Mouse (Mus musculus) adipocyte (in vitro differentiated cells): ENCODE measurements around the gene Cyp20a1.
A peak's percentile ranks its signal among the peaks of the same experiment; 100 is the strongest.

ENCODE experiments used
- DNase-seq: peaks from one replicate; pipeline ENCODE4 v3.0.0-alpha.2; 2016; ENCODE audit warnings: low spot score

Gene Cyp20a1

GRCm38 (mm10) chr1:60342808-60343629 is at the start of gene Cyp20a1:
TSS of gene Cyp20a1 (plus strand) at chr1:60343323.
- DNase-seq: peak; percentile 83

GRCm38 (mm10) chr1:60293921-60294320 is 49.2 kb upstream of the Cyp20a1 start:
- DNase-seq: no peak

- DNase-seq: no peak
These were observed 720 bp downstream of the Cyp20a1 start for GRCm38 (mm10) chr1:60343630-60344455.

GRCm38 (mm10) chr1:60344670-60345069 is 1.5 kb downstream of the Cyp20a1 start:
- no peak for DNase-seq

- DNase-seq: no peak
These were observed 2.6 kb downstream of the Cyp20a1 start for GRCm38 (mm10) chr1:60345712-60346111.

GRCm38 (mm10) chr1:60352786-60353185 is 9.7 kb downstream of the Cyp20a1 start:
- DNase-seq: no peak

GRCm38 (mm10) chr1:60361626-60362025 is 18.5 kb downstream of the Cyp20a1 start:
- no peak for DNase-seq

- DNase-seq: no peak
These were observed 33.4 kb downstream of the Cyp20a1 start for GRCm38 (mm10) chr1:60376556-60376955.

- no peak for DNase-seq
These were observed 38.8 kb downstream of the Cyp20a1 start for GRCm38 (mm10) chr1:60381910-60382309.

- DNase-seq: peak; percentile 43
These were observed 61.7 kb downstream of the Cyp20a1 start for GRCm38 (mm10) chr1:60404848-60405247.

GRCm38 (mm10) chr1:60408501-60409167 is 65.5 kb downstream of the Cyp20a1 start:
- no peak for DNase-seq

GRCm38 (mm10) chr1:60409168-60409828 is 66.2 kb downstream of the Cyp20a1 start, which contains the start of gene Abi2:
TSS of gene Abi2 (plus strand) at chr1:60409619.
- peak; percentile 84 for DNase-seq

GRCm38 (mm10) chr1:60409928-60410817 is 67.0 kb downstream of the Cyp20a1 start:
- no peak for DNase-seq

GRCm38 (mm10) chr1:60416724-60417123 is 73.6 kb downstream of the Cyp20a1 start:
- DNase-seq: no peak

- DNase-seq: peak; percentile 64
These were observed 80.8 kb downstream of the Cyp20a1 start for GRCm38 (mm10) chr1:60423882-60424281.

- DNase-seq: peak; percentile 30
These were observed 85.2 kb downstream of the Cyp20a1 start for GRCm38 (mm10) chr1:60428341-60428740.

GRCm38 (mm10) chr1:60428932-60429331 is 85.8 kb downstream of the Cyp20a1 start:
- no peak for DNase-seq

- no peak for DNase-seq
These were observed 88.4 kb downstream of the Cyp20a1 start for GRCm38 (mm10) chr1:60431531-60431930.

- DNase-seq: no peak
These were observed 89.4 kb downstream of the Cyp20a1 start for GRCm38 (mm10) chr1:60432497-60432896.
